Comparison of ENCODE assay signal across 8 mouse cellular contexts in the genomic region with DNA sequence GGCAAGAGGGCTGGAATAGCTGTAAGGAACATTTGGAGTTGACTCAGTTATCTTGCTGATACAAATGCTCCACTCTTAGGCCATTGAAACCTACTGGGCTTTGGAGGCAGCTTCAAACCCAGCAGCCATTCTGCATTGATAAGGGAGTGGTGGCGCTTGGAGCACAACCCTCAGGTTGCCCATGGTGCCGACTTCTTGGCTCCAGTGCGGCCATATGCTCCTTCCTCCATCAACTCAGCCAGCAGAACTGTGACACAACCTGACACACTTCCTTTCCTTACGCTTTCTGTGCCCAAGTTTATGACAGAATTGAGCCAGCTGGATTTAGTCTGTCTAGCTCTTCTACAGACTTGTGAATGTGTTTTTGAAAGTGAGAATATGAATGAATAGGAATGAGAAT. TPM values are rescaled to one million over a fixed set of nuclear protein-coding genes. Genes with fewer than 3 reads are reported as not detected.
A peak's percentile ranks its signal among the peaks of the same experiment; 100 is the strongest.
DNase-seq lines count a peak whose midpoint lies in the region; ATAC-seq lines count a peak whose summit lies in the region.

No protein-coding gene starts in this region.

- peak overlapping the region; percentile 100; the same call in 1 of the 2 replicates for H3K9ac ChIP-seq in kidney, embryonic 16.5 days (replicated peaks; ENCODE audit: low read length)
- peak overlapping the region; percentile 100; the same call in 1 of the 2 replicates for H3K9ac ChIP-seq in embryonic facial prominence, embryonic 13.5 days
- H3K9ac ChIP-seq in liver, embryonic 15.5 days, result peak overlapping the region; percentile 98

- ATAC-seq in kidney, embryonic 16.5 days (ENCODE audit: low FRiP score, low TSS enrichment), result no peak
- no peak for ATAC-seq in embryonic facial prominence, embryonic 13.5 days (ENCODE audit: insufficient number of reproducible peaks, insufficient read depth, low FRiP score, low TSS enrichment, low read depth)
- ATAC-seq in liver, embryonic 15.5 days (ENCODE audit: insufficient read depth), result no peak

- H3K36me3 ChIP-seq in kidney, embryonic 16.5 days (ENCODE audit: insufficient read depth, low read length), result peaks cover 4% of the 10 kb centered on the region
- no peaks in the 10 kb centered on the region for H3K36me3 ChIP-seq in embryonic facial prominence, embryonic 13.5 days
- H3K36me3 ChIP-seq in liver, embryonic 15.5 days (replicated peaks), result peaks cover 22% of the 10 kb centered on the region

- H3K4me2 ChIP-seq in kidney, embryonic 16.5 days (replicated peaks; ENCODE audit: low read depth, low read length), result peak overlapping the region; percentile 79; the same call in 1 of the 2 replicates
- H3K4me2 ChIP-seq in embryonic facial prominence, embryonic 13.5 days, result peak overlapping the region; percentile 79
- H3K4me2 ChIP-seq in liver, embryonic 15.5 days, result peak overlapping the region; percentile 82

- no peak for DNase-seq in kidney, postnatal 25 days
- DNase-seq in c-Kit-negative CD71-positive TER-119-positive erythroid progenitor cells, embryonic 14.5 days (ENCODE audit: low read depth, low spot score), result peak; percentile 41
- no peak for DNase-seq in adrenal gland, postnatal 14 days
- DNase-seq in testis, postnatal 14 days (ENCODE audit: low spot score), result no peak
- DNase-seq in urinary bladder, postnatal 25 days (ENCODE audit: low spot score), result no peak

- no peaks in the 10 kb centered on the region for H3K27me3 ChIP-seq in kidney, embryonic 16.5 days (ENCODE audit: insufficient read depth, low read length)
- H3K27me3 ChIP-seq in embryonic facial prominence, embryonic 13.5 days, result no peaks in the 10 kb centered on the region
- H3K27me3 ChIP-seq in liver, embryonic 15.5 days, result no peaks in the 10 kb centered on the region

- no peaks in the 10 kb centered on the region for H3K9me3 ChIP-seq in kidney, embryonic 16.5 days (ENCODE audit: low read length)
- no peaks in the 10 kb centered on the region for H3K9me3 ChIP-seq in embryonic facial prominence, embryonic 13.5 days
- no peaks in the 10 kb centered on the region for H3K9me3 ChIP-seq in liver, embryonic 15.5 days (replicated peaks)

- WGBS in kidney, embryonic 16.5 days, result 87% methylated on average over 4 of the region's 4 CpGs
- WGBS in embryonic facial prominence, embryonic 13.5 days, result 89% methylated on average over 4 of the region's 4 CpGs
- 21% methylated on average over 4 of the region's 4 CpGs for WGBS in liver, embryonic 15.5 days (ENCODE audit: insufficient replicate concordance)

- H3K4me3 ChIP-seq in kidney, embryonic 16.5 days (ENCODE audit: low read length), result no peak overlapping the region
- H3K4me3 ChIP-seq in embryonic facial prominence, embryonic 13.5 days, result no peak overlapping the region
- peak overlapping the region; percentile 94 for H3K4me3 ChIP-seq in liver, embryonic 15.5 days (replicated peaks)

- H3K4me1 ChIP-seq in kidney, embryonic 16.5 days (ENCODE audit: insufficient read depth, low read length), result peaks cover 24% of the 10 kb centered on the region
- peaks cover 32% of the 10 kb centered on the region for H3K4me1 ChIP-seq in embryonic facial prominence, embryonic 13.5 days
- H3K4me1 ChIP-seq in liver, embryonic 15.5 days (replicated peaks), result peaks cover 67% of the 10 kb centered on the region

- H3K27ac ChIP-seq in kidney, embryonic 16.5 days (ENCODE audit: low read length), result no peak overlapping the region
- no peak overlapping the region for H3K27ac ChIP-seq in embryonic facial prominence, embryonic 13.5 days
- peak overlapping the region; percentile 100 for H3K27ac ChIP-seq in liver, embryonic 15.5 days (replicated peaks)

RNA-seq across cellular contexts. Expression of gene Nfya, which starts 2.6 kb away (rescaled TPM):
- 16.6 and 18.9 TPM in 2 replicates for polyA plus RNA-seq in kidney, embryonic 16.5 days (2015; fragmentation: Nextera tagmentation; extraction: Ambion mirVana)
- 16.0 and 18.9 TPM in 2 replicates for polyA plus RNA-seq in embryonic facial prominence, embryonic 13.5 days (2015; fragmentation: Nextera tagmentation; extraction: Ambion mirVana)
- 8.0 TPM in 2 replicates for polyA plus RNA-seq in liver, embryonic 15.5 days (2015; fragmentation: Nextera tagmentation; extraction: Ambion mirVana)
- 33.1 and 35.8 TPM in 2 replicates for total RNA-seq in adrenal gland, postnatal 14 days (2021)

RNA-seq across cellular contexts. Expression of gene Oard1, which starts 2.7 kb away (rescaled TPM):
- polyA plus RNA-seq in kidney, embryonic 16.5 days (2015; fragmentation: Nextera tagmentation; extraction: Ambion mirVana), result 70.2 and 77.9 TPM in 2 replicates
- polyA plus RNA-seq in embryonic facial prominence, embryonic 13.5 days (2015; fragmentation: Nextera tagmentation; extraction: Ambion mirVana), result 53.5 and 57.6 TPM in 2 replicates
- polyA plus RNA-seq in liver, embryonic 15.5 days (2015; fragmentation: Nextera tagmentation; extraction: Ambion mirVana), result 42.8 and 44.0 TPM in 2 replicates
- 18.7 and 22.9 TPM in 2 replicates for total RNA-seq in adrenal gland, postnatal 14 days (2021)

RNA-seq across cellular contexts. Expression of gene Apobec2, which starts 25.6 kb away (rescaled TPM):
- 2.6 and 2.7 TPM in 2 replicates for polyA plus RNA-seq in kidney, embryonic 16.5 days (2015; fragmentation: Nextera tagmentation; extraction: Ambion mirVana)
- 2.9 TPM in 2 replicates for polyA plus RNA-seq in embryonic facial prominence, embryonic 13.5 days (2015; fragmentation: Nextera tagmentation; extraction: Ambion mirVana)
- 2.5 and 4.3 TPM in 2 replicates for polyA plus RNA-seq in liver, embryonic 15.5 days (2015; fragmentation: Nextera tagmentation; extraction: Ambion mirVana)
- 2.3 and 3.0 TPM in 2 replicates for total RNA-seq in adrenal gland, postnatal 14 days (2021)

RNA-seq across cellular contexts. Expression of gene Tspo2, which starts 44.2 kb away (rescaled TPM):
- polyA plus RNA-seq in kidney, embryonic 16.5 days (2015; fragmentation: Nextera tagmentation; extraction: Ambion mirVana), result 1.7 and 2.0 TPM in 2 replicates
- polyA plus RNA-seq in embryonic facial prominence, embryonic 13.5 days (2015; fragmentation: Nextera tagmentation; extraction: Ambion mirVana), result 1.3 and 2.9 TPM in 2 replicates
- 182 and 191 TPM in 2 replicates for polyA plus RNA-seq in liver, embryonic 15.5 days (2015; fragmentation: Nextera tagmentation; extraction: Ambion mirVana)
- total RNA-seq in adrenal gland, postnatal 14 days (2021), result 1.9 and 4.6 TPM in 2 replicates

RNA-seq across cellular contexts. Expression of gene Treml1, which starts 47.4 kb away (rescaled TPM):
- polyA plus RNA-seq in kidney, embryonic 16.5 days (2015; fragmentation: Nextera tagmentation; extraction: Ambion mirVana), result 0.59 and 0.66 TPM in 2 replicates
- 1.1 and 1.2 TPM in 2 replicates for polyA plus RNA-seq in embryonic facial prominence, embryonic 13.5 days (2015; fragmentation: Nextera tagmentation; extraction: Ambion mirVana)
- polyA plus RNA-seq in liver, embryonic 15.5 days (2015; fragmentation: Nextera tagmentation; extraction: Ambion mirVana), result 15.8 and 18.3 TPM in 2 replicates
- 0.30 and 0.48 TPM in 2 replicates for total RNA-seq in adrenal gland, postnatal 14 days (2021)
